Mouse (Mus musculus): ENCODE data around the gene Hoxd13. TPM values are rescaled to one million over a fixed set of nuclear protein-coding genes. Genes with fewer than 3 reads are reported as not detected.

Gene Hoxd13
- polyA plus RNA-seq, 1 experiment from 2014 or later, result not detected

DNA sequence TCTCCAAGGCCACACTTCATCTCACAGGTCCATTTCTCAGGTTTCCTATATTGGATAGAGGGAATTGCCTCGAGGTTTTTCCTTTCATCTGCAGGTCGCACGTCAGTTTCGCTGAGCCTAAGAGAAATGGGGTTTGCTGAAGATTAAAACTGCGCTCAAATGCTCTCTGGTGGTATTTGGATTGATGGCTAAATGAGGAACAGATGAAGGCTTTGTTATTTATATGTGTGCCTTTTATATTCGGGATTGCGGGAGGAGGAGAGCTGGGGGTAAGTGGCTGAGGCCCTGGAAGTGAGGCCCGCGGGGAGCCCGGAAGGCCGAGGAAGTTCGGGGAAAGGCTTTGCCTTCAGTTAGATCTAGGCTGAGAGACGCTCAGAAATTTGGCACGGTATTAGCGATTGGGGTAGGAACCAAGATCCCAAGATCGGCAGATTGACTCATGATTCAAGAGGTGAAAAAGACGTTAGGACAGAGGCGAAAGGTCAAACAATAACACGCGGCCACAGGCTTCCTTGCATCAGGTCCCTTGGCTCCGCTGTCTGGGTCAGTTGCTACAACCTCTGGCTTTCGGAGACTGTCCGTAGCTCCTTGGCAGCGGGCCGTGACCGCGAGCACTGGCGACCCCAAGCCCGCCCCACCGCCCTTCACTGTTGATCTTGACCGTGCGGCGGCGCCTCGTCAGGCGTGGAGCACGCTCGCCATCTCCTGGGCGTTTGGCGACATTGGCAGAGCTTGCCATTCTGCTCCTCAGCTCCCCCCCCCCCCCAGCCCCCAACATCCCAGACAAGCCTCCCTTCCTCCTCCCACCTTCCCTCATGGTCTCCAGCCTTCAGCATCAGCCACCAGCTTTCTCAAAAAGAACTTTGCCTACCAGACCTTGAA, 4.6 kb downstream of the Hoxd13 start:
- H3K4me2 ChIP-seq (ENCODE audit: low read length), result peak overlapping the region; percentile 73
- peaks cover 99% of the 10 kb centered on the region for H3K27me3 ChIP-seq (ENCODE audit: control insufficient read depth, insufficient read depth, low read length)
- no peaks in the 10 kb centered on the region for H3K9me3 ChIP-seq (ENCODE audit: control insufficient read depth, low read length)
- peak overlapping the region; percentile 54 for H3K9ac ChIP-seq (ENCODE audit: low read length)
- no peaks in the 10 kb centered on the region for H3K36me3 ChIP-seq (ENCODE audit: control insufficient read depth, insufficient read depth, low read length)
- 3% methylated on average over 39 of the region's 40 CpGs for WGBS
- peaks cover 5 to 11% of the 10 kb centered on the region in 2 experiments for H3K4me1 ChIP-seq (ENCODE audit: control insufficient read depth in 2 of 2, insufficient read depth in 2 of 2, low read length in 2 of 2)
- H3K27ac ChIP-seq (replicated peaks in 1 of 2; ENCODE audit: control insufficient read depth in 1 of 2, insufficient read depth in 1 of 2, low read depth in 2 of 2, low read length in 2 of 2), result no peak overlapping the region
- ATAC-seq (ENCODE audit: insufficient number of reproducible peaks, insufficient read depth, low FRiP score, low read depth), result peak; percentile 49; the same call in 1 of the 2 replicates
- peak overlapping the region; percentile 34 to 37 for H3K4me3 ChIP-seq (ENCODE audit: control insufficient read depth in 1 of 2, insufficient read depth in 1 of 2, low read depth in 1 of 2, low read length in 2 of 2)

- H3K9me3 ChIP-seq (ENCODE audit: control insufficient read depth, low read length), result no peaks in the 10 kb centered on the region
- H3K36me3 ChIP-seq (ENCODE audit: control insufficient read depth, insufficient read depth, low read length), result no peaks in the 10 kb centered on the region
- H3K9ac ChIP-seq (ENCODE audit: low read length), result no peak overlapping the region
- H3K4me2 ChIP-seq (ENCODE audit: low read length), result no peak overlapping the region
- H3K4me1 ChIP-seq (ENCODE audit: control insufficient read depth in 2 of 2, insufficient read depth in 2 of 2, low read length in 2 of 2), result peaks cover 0 to 2% of the 10 kb centered on the region in 2 experiments; a peak in 2 of 4 replicates
- no peak overlapping the region for H3K4me3 ChIP-seq (ENCODE audit: control insufficient read depth in 1 of 2, insufficient read depth in 1 of 2, low read depth in 1 of 2, low read length in 2 of 2)
- ATAC-seq (ENCODE audit: insufficient number of reproducible peaks, insufficient read depth, low FRiP score, low read depth), result no peak
- peaks cover 99% of the 10 kb centered on the region for H3K27me3 ChIP-seq (ENCODE audit: control insufficient read depth, insufficient read depth, low read length)
- H3K27ac ChIP-seq (replicated peaks in 1 of 2; ENCODE audit: control insufficient read depth in 1 of 2, insufficient read depth in 1 of 2, low read depth in 2 of 2, low read length in 2 of 2), result no peak overlapping the region
- 2% methylated on average over 24 of the region's 24 CpGs for WGBS
Measured at GRCm38 (mm10) chr2:74673835-74674425, 5.8 kb downstream of the Hoxd13 start.

DNA sequence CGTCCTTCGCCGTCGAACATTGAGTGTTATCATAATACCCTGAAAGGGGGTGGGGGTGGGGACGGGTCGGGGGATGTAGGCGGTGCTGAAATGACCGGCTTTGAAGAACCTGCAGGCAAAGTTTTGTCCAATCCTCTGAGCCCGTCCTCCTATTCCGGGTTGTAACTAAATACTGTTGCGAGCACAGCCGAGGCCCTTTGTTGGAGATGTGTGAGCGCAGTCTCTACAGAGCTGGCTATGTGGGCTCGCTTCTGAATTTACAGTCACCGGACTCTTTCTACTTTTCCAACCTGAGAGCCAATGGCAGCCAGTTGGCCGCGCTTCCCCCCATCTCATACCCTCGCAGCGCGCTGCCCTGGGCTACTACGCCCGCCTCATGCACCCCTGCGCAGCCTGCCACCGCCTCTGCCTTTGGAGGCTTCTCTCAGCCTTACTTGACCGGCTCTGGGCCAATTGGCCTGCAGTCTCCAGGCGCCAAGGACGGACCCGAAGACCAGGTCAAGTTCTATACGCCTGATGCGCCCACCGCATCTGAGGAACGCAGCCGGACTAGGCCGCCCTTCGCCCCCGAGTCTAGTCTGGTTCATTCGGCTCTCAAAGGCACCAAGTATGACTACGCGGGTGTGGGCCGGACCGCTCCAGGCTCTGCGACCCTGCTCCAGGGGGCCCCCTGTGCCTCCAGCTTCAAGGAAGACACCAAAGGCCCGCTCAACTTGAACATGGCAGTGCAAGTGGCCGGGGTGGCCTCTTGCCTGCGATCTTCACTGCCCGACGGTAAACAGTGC, 7.0 kb downstream of the Hoxd13 start, which contains the start of gene Hoxd12:
Hoxd12 (plus strand) TSS at position 133 of the 785 bp plus-strand sequence.
- no peak within 1 kb of the TSS for H3K9ac ChIP-seq (ENCODE audit: low read length)
- peaks cover 99% of the 10 kb centered on the region for H3K27me3 ChIP-seq (ENCODE audit: control insufficient read depth, insufficient read depth, low read length)
- no peak within 1 kb of the TSS for H3K4me2 ChIP-seq (ENCODE audit: low read length)
- no peaks in the 10 kb centered on the region for H3K9me3 ChIP-seq (ENCODE audit: control insufficient read depth, low read length)
- 3% methylated on average over 47 of the region's 47 CpGs for WGBS
- H3K36me3 ChIP-seq (ENCODE audit: control insufficient read depth, insufficient read depth, low read length), result no peaks in the 10 kb centered on the region
- no peak within 1 kb of the TSS for H3K27ac ChIP-seq (replicated peaks in 1 of 2; ENCODE audit: control insufficient read depth in 1 of 2, insufficient read depth in 1 of 2, low read depth in 2 of 2, low read length in 2 of 2)
- no peak for ATAC-seq (ENCODE audit: insufficient number of reproducible peaks, insufficient read depth, low FRiP score, low read depth)
- no peak within 1 kb of the TSS for H3K4me3 ChIP-seq (ENCODE audit: control insufficient read depth in 1 of 2, insufficient read depth in 1 of 2, low read depth in 1 of 2, low read length in 2 of 2)
- peaks cover 2 to 5% of the 10 kb centered on the region in 2 experiments; a peak in 2 of 4 replicates for H3K4me1 ChIP-seq (ENCODE audit: control insufficient read depth in 2 of 2, insufficient read depth in 2 of 2, low read length in 2 of 2)

DNA sequence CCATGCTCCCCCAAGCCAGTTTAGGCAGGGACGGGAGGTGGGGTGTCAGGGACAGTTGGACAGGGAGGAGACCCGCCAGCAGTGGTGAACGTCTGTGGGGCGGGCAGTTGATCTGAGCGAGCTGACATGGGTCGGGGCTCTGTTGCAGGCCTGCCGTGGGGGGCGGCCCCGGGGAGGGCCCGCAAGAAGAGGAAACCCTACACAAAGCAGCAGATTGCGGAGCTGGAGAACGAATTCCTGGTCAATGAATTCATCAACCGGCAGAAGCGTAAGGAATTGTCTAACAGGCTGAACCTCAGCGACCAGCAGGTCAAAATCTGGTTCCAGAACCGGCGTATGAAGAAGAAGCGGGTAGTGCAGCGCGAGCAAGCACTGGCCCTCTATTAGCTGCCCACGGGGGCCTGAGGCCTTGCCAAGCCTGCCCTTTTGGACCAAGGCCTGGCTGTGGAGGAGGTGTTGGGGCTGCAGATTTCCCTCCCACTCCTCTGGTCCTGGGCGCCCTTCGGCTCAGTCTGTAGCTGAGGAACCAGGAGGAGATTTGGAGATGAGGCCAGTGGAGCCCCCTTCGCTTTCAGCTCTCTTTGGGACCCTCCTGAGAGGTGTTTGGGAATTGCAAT, 7.7 kb downstream of the Hoxd13 start:
- Histone ChIP-seq H3K27ac (replicated peaks in 1 of 2; ENCODE audit: control insufficient read depth in 1 of 2, insufficient read depth in 1 of 2, low read depth in 2 of 2, low read length in 2 of 2) (no peak overlapping the region), H3K4me1 (ENCODE audit: control insufficient read depth in 2 of 2, insufficient read depth in 2 of 2, low read length in 2 of 2) (peaks cover 2 to 5% of the 10 kb centered on the region in 2 experiments; a peak in 2 of 4 replicates), H3K4me3 (ENCODE audit: control insufficient read depth in 1 of 2, insufficient read depth in 1 of 2, low read depth in 1 of 2, low read length in 2 of 2) (no peak overlapping the region), H3K9me3 (ENCODE audit: control insufficient read depth, low read length) (no peaks in the 10 kb centered on the region), H3K27me3 (ENCODE audit: control insufficient read depth, insufficient read depth, low read length) (peaks cover 100% of the 10 kb centered on the region), H3K4me2 (ENCODE audit: low read length) (no peak overlapping the region), H3K9ac (ENCODE audit: low read length) (no peak overlapping the region), H3K36me3 (ENCODE audit: control insufficient read depth, insufficient read depth, low read length) (no peaks in the 10 kb centered on the region)
- 5% methylated on average over 24 of the region's 24 CpGs for WGBS
- ATAC-seq (ENCODE audit: insufficient number of reproducible peaks, insufficient read depth, low FRiP score, low read depth), result no peak

DNA sequence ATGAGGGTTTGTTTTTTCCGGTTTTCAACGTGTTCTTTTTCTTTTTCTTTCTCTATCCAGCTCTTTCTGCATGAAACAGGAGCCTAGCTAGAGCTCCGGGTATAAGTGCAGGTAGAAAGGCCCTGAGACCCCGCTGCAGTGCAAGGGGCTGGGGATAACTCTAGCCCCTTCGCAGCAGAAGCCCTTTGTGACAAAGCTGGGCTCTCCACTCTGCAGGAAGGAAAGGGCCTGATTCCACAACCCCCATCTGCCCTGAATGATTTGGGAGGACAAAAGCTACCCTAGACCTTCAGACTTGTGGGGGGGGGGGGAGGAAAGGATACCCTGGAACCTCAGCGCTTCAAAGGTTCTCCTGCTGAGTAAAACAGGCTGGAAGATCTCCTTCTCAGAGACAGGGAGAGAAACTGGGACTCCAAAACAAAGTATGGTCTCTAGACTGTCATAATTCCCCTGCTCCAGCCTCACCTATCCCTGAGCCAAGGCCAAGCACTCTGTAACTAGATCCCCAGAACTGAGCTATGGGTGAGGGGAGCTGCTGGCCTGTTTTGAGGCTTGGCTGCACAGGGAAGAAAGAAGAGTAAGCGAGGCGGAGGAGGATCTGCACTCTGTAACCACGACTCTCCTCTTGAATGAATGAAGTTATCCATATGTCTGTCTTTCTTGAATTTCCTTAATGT, 8.4 kb downstream of the Hoxd13 start:
- no peak overlapping the region for H3K9ac ChIP-seq (ENCODE audit: low read length)
- no peaks in the 10 kb centered on the region for H3K36me3 ChIP-seq (ENCODE audit: control insufficient read depth, insufficient read depth, low read length)
- H3K27me3 ChIP-seq (ENCODE audit: control insufficient read depth, insufficient read depth, low read length), result peaks cover 100% of the 10 kb centered on the region
- H3K4me1 ChIP-seq (ENCODE audit: control insufficient read depth in 2 of 2, insufficient read depth in 2 of 2, low read length in 2 of 2), result peaks cover 2 to 5% of the 10 kb centered on the region in 2 experiments; a peak in 2 of 4 replicates
- no peaks in the 10 kb centered on the region for H3K9me3 ChIP-seq (ENCODE audit: control insufficient read depth, low read length)
- H3K27ac ChIP-seq (replicated peaks in 1 of 2; ENCODE audit: control insufficient read depth in 1 of 2, insufficient read depth in 1 of 2, low read depth in 2 of 2, low read length in 2 of 2), result no peak overlapping the region
- H3K4me3 ChIP-seq (ENCODE audit: control insufficient read depth in 1 of 2, insufficient read depth in 1 of 2, low read depth in 1 of 2, low read length in 2 of 2), result no peak overlapping the region
- WGBS, result 4% methylated on average over 9 of the region's 9 CpGs
- H3K4me2 ChIP-seq (ENCODE audit: low read length), result no peak overlapping the region
- ATAC-seq (ENCODE audit: insufficient number of reproducible peaks, insufficient read depth, low FRiP score, low read depth), result no peak

DNA sequence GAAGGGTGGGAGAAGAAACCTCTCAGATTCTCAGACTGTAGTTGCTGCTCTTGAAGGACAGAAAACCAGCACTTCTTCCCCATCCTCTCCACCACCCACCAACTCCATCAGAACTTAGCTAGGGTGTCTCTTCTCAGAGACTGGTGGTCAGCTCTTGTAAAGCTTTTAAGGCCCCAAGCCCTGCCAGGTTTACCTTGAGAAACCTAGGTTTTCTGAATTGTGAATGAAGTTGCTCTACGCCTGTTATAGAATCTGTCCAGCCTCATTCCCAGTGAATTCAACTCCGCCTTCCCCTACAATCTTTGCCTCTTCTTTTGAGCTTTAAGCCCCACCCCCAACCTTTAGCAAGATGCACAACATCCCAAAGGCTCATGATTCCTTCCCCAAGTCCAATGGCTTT, 9.0 kb downstream of the Hoxd13 start:
- no peaks in the 10 kb centered on the region for H3K36me3 ChIP-seq (ENCODE audit: control insufficient read depth, insufficient read depth, low read length)
- H3K9ac ChIP-seq (ENCODE audit: low read length), result no peak overlapping the region
- ATAC-seq (ENCODE audit: insufficient number of reproducible peaks, insufficient read depth, low FRiP score, low read depth), result no peak
- H3K27ac ChIP-seq (replicated peaks in 1 of 2; ENCODE audit: control insufficient read depth in 1 of 2, insufficient read depth in 1 of 2, low read depth in 2 of 2, low read length in 2 of 2), result no peak overlapping the region
- H3K4me1 ChIP-seq (ENCODE audit: control insufficient read depth in 2 of 2, insufficient read depth in 2 of 2, low read length in 2 of 2), result peaks cover 2 to 10% of the 10 kb centered on the region in 2 experiments; a peak in 3 of 4 replicates
- no peaks in the 10 kb centered on the region for H3K9me3 ChIP-seq (ENCODE audit: control insufficient read depth, low read length)
- WGBS, result 17% methylated on average over 2 of the region's 2 CpGs
- no peak overlapping the region for H3K4me2 ChIP-seq (ENCODE audit: low read length)
- H3K27me3 ChIP-seq (ENCODE audit: control insufficient read depth, insufficient read depth, low read length), result peaks cover 100% of the 10 kb centered on the region
- no peak overlapping the region for H3K4me3 ChIP-seq (ENCODE audit: control insufficient read depth in 1 of 2, insufficient read depth in 1 of 2, low read depth in 1 of 2, low read length in 2 of 2)
